Mouse (Mus musculus) heart, embryonic 15.5 days (tissue): ENCODE data around the gene Cuedc2. TPM values are rescaled to one million over a fixed set of nuclear protein-coding genes. Genes with fewer than 3 reads are reported as not detected.
A peak's percentile ranks its signal among the peaks of the same experiment; 100 is the strongest.

Source experiments
- ATAC-seq: fragments of 200-750 bp; cut with Nextera tagmentation; replicated peaks from 2 replicates; pipeline ENCODE4 v1.8.0; 2017; ENCODE audit warnings: low read depth, moderate TSS enrichment; ENCODE audit not compliant: insufficient number of reproducible peaks, insufficient read depth, low FRiP score
- H3K27ac ChIP-seq: fragments of 300-500 bp; sonication (generic); 2 replicates; pipeline ENCODE4 v1.5.1; 2015; ENCODE audit warnings: mild to moderate bottlenecking, inconsistent platforms
- H3K27me3 ChIP-seq: fragments of 300-500 bp; sonication (generic); 2 replicates; pipeline ENCODE4 v1.6.1; 2015; ENCODE audit warnings: inconsistent platforms
- H3K36me3 ChIP-seq: fragments of 300-500 bp; sonication (generic); 2 replicates; pipeline ENCODE4 v1.6.1; 2015; ENCODE audit warnings: mild to moderate bottlenecking, inconsistent platforms
- H3K4me1 ChIP-seq: fragments of 300-500 bp; sonication (generic); replicated peaks from 2 replicates; pipeline ENCODE4 v1.6.1; 2015; ENCODE audit warnings: inconsistent platforms
- H3K4me2 ChIP-seq: fragments of 300-500 bp; sonication (generic); 2 replicates; pipeline ENCODE4 v1.6.1; 2015; ENCODE audit warnings: inconsistent platforms, mild to moderate bottlenecking, moderate library complexity
- H3K4me3 ChIP-seq: fragments of 300-500 bp; sonication (generic); 2 replicates; pipeline ENCODE4 v1.5.1; 2015; ENCODE audit warnings: mild to moderate bottlenecking, inconsistent platforms
- H3K9ac ChIP-seq: fragments of 300-500 bp; sonication (generic); 2 replicates; pipeline ENCODE4 v1.6.1; 2015; ENCODE audit warnings: mild to moderate bottlenecking, inconsistent platforms
- H3K9me3 ChIP-seq: fragments of 300-500 bp; sonication (generic); replicated peaks from 2 replicates; pipeline ENCODE4 v1.6.1; 2016; ENCODE audit warnings: inconsistent platforms
- WGBS: fragments of 180-500 bp; shearing (Covaris S2); methylation state at CpG from one replicate; pipeline ENCODE4 v1.1.7; 2015; ENCODE audit warnings: mixed read lengths; 5-methylcytosine and 5-hydroxymethylcytosine counted together
- microRNA counts: library from miRNA; unstranded; fragments of <30 nt; microRNA quantifications from one replicate; lab custom pipeline; 2016
- microRNA-seq: library from miRNA; unstranded; fragments of <30 nt; microRNA quantifications from one replicate; pipeline ENCODE4, GENCODE M21; 2016
- polyA plus RNA-seq: library from polyadenylated mRNA; unstranded; fragments of >200 nt; fragmentation: Nextera tagmentation; extraction: Ambion mirVana; gene quantifications from 2 replicates; pipeline ENCODE4 v1.2.1, GENCODE M21; 2015

Gene Cuedc2
- polyA plus RNA-seq, 1 experiment from 2014 or later: 118 TPM

DNA sequence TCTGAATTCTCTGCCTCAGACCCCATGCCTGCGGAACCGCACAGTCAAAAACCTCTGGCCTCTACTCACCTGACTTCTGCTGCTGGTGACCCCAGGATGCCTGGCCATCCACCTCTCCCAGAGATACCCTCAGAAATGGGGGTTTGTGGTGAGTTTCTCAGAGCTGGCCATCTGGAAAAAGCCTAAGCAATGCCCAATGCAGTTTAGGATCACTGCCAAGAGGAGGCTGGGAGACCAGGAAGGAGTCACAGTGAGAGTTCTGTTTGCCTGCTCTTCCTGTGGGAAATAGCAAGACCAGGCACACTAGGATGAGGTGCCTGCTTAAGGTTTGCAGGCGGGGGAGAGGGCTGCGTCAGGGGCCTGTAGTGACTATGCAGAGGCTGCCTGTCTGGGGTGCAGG is 53.8 kb downstream of the Cuedc2 start:
- H3K4me3 ChIP-seq: no peak overlapping the region
- ATAC-seq: no peak
- H3K9me3 ChIP-seq: no peaks in the 10 kb centered on the region
- H3K27ac ChIP-seq: no peak overlapping the region
- H3K36me3 ChIP-seq: peaks cover 69% of the 10 kb centered on the region
- H3K4me1 ChIP-seq: no peaks in the 10 kb centered on the region
- no peak overlapping the region for H3K4me2 ChIP-seq
- no peak overlapping the region for H3K9ac ChIP-seq
- H3K27me3 ChIP-seq: no peaks in the 10 kb centered on the region
- 94% methylated on average over 4 of the region's 4 CpGs for WGBS

DNA sequence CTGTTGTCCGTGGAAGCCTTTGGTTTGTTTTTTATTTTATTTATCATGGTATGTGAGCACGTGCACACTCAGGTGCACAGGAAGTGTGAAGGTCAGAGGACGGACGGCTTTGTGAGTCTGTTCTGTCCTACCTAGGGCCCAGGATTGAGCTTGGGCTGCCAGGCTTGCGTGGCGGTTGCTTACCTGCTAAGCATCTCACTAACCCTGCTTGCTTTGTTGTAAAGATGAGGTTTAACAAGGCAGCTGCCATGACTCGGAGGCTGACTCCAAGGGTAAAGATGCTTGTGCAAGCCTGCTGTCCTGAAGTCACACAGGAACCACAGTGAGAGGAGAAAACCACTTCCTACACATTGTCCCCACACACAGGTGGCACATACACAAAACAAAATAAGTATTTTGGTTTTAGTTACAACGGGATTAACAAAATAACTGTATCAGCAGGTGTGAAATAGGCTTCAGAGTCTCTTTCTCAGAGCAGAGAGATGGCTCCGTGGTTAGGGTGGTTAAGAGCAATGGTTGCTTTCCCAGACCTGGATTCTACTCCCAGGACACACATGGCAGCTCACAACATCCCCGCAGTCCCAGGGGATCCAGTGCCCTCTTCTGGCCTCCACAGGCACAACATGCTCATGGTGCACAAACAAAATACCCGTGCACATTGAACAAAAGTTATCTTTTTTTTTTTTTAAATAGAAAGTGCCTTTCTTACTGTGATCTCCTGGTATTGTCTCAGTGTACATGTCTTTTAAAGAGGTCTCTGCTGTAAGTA is 56.2 kb downstream of the Cuedc2 start:
- Histone ChIP-seq H3K4me2 (no peak overlapping the region), H3K9me3 (no peaks in the 10 kb centered on the region), H3K36me3 (peaks cover 84% of the 10 kb centered on the region), H3K27ac (no peak overlapping the region), H3K4me3 (no peak overlapping the region), H3K27me3 (no peaks in the 10 kb centered on the region), H3K9ac (no peak overlapping the region), H3K4me1 (no peaks in the 10 kb centered on the region)
- 91% methylated on average over 11 of the region's 11 CpGs for WGBS
- no peak for ATAC-seq

MicroRNA genes within 50 kb of the gene (microRNA counts, 519-probe panel; counts per million panel counts)
- microRNA mmu-miR-146b (lab: Ali Mortazavi, UCI): 2,547 counts per million, percentile 54 among the panel's probes with 10 or more counts

Small RNA genes lying within 50 kb of the gene (microRNA-seq; reads per million reads assigned to microRNA genes)
- gene Mir146b: not detected

Other genes starting within 250 kb of the Cuedc2 start
- gene Elovl3, start 206.8 kb downstream of the Cuedc2 start, polyA plus RNA-seq: not detected in 2 replicates
- gene Pitx3, start 190.4 kb downstream of the Cuedc2 start, polyA plus RNA-seq: 0.39 and 0.48 TPM in 2 replicates
- gene Gbf1, start 186.2 kb downstream of the Cuedc2 start, polyA plus RNA-seq: 41.2 and 48.2 TPM in 2 replicates
- 7.7 and 13.5 TPM in 2 replicates for gene Nfkb2, start 34.4 kb downstream of the Cuedc2 start, polyA plus RNA-seq
- 4.5 and 6.8 TPM in 2 replicates for gene Psd, start 11.5 kb downstream of the Cuedc2 start, polyA plus RNA-seq
- gene Fbxl15, start 10.5 kb downstream of the Cuedc2 start, polyA plus RNA-seq: 10.5 and 11.4 TPM in 2 replicates
- gene Mfsd13a, start 2.4 kb upstream of the Cuedc2 start, polyA plus RNA-seq: 4.1 and 7.5 TPM in 2 replicates
- 0.67 and 1.1 TPM in 2 replicates for gene 2310034G01Rik, start 11.6 kb upstream of the Cuedc2 start, polyA plus RNA-seq
- gene Actr1a, start 57.0 kb upstream of the Cuedc2 start, polyA plus RNA-seq: 103 and 122 TPM in 2 replicates
- gene Sufu, start 58.2 kb upstream of the Cuedc2 start, polyA plus RNA-seq: 15.2 and 20.6 TPM in 2 replicates
- 15.9 and 19.2 TPM in 2 replicates for gene Trim8, start 163.0 kb upstream of the Cuedc2 start, polyA plus RNA-seq
- 86.9 and 91.8 TPM in 2 replicates for gene Arl3, start 234.5 kb upstream of the Cuedc2 start, polyA plus RNA-seq
- 8.8 and 10.9 TPM in 2 replicates for gene Sfxn2, start 234.7 kb upstream of the Cuedc2 start, polyA plus RNA-seq